Mouse (Mus musculus): Measurements from ENCODE around the gene Fbxl20. TPM values are rescaled to one million over a fixed set of nuclear protein-coding genes. Genes with fewer than 3 reads are reported as not detected.

Fbxl20 gene
- total and polyA plus RNA-seq, 2 experiments = 12.3 to 15.1 TPM

GRCm38 (mm10) chr11:98067255-98067654 is 82.9 kb downstream of the Fbxl20 start:
- 91% methylated on average over 21 of the region's 21 CpGs for WGBS
- H3K4me3 ChIP-seq (ENCODE audit: insufficient read depth, low read depth, low read length) = no peak overlapping the region
- H3K36me3 ChIP-seq (ENCODE audit: control insufficient read depth, insufficient read depth, low read length) = no peaks in the 10 kb centered on the region
- H3K27me3 ChIP-seq (ENCODE audit: control insufficient read depth, insufficient read depth, low read length) = no peaks in the 10 kb centered on the region
- no peak for DNase-seq (ENCODE audit: extremely low read depth, low read depth, low spot score)
- no peaks in the 10 kb centered on the region for H3K79me2 ChIP-seq (ENCODE audit: control insufficient read depth, insufficient read depth, low read length)
- no peaks in the 10 kb centered on the region for H3K4me1 ChIP-seq (ENCODE audit: control insufficient read depth, insufficient read depth, low read length)
- no peak overlapping the region for H3K9ac ChIP-seq (ENCODE audit: low read depth, low read length)
- H3K27ac ChIP-seq (replicated peaks; ENCODE audit: insufficient read depth, low read depth, low read length) = no peak overlapping the region
- TF ChIP-seq CTCF (IDR thresholded peaks at IDR 0.05; ENCODE audit: low read depth, low read length) (no peak), POLR2A (IDR thresholded peaks at IDR 0.05; ENCODE audit: extremely low read depth, insufficient read depth, low read length) (no peak)

DNA sequence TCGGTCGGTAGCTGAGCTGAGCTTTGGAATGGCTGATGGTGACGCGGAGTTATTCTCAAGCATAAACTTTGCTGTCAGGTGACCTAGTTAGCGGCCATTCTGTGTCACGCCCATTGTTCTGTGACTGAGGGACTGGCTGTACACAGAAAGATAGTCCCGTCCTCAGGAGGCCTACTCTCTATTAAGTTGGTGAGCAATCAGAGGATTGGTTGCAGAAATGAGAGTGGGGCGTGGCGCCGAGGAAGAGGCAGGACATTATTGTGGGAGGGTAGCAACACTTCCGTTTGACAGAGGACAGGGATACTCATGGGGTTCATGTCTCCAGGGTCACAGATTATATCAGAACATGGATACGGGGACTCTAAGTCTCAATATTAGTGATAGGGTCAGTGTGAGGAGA is 84.0 kb downstream of the Fbxl20 start:
- no peak for DNase-seq (ENCODE audit: extremely low read depth, low read depth, low spot score)
- 91% methylated on average over 12 of the region's 12 CpGs for WGBS

DNA sequence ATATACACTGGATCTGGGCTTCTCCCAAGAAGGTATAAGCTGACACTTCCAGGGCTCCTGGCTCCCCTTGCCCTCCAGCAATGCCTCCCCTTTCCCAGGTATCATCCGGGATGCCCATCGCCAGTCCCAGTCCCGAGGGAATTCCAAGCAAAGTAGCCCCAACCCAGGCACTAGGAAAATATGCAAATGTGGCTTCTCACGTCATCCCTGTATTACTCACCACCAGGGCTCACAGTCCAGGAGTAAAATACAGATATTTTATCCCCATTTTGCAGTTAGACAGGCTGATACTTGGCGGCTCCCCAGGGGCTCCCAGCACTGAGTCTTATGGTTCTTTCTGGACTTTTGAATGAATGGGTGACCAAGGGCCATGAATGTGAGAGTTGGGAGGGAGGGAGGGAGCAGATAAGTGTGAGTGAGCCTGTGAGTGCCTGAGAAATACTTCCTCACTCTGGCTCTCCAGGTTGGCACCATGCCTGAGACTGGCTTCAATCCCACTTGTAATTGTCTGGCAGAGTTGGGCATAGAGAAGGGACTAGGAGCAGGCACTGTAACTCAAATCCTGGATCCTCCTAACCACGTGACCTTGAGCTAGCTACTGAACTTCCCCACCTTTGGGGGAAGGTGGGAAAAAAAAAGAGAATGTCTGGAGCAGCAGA is 88.2 kb downstream of the Fbxl20 start:
- TF ChIP-seq CTCF (IDR thresholded peaks at IDR 0.05; ENCODE audit: low read depth, low read length) (no peak), POLR2A (IDR thresholded peaks at IDR 0.05; ENCODE audit: extremely low read depth, insufficient read depth, low read length) (no peak)
- Histone ChIP-seq H3K27me3 (ENCODE audit: control insufficient read depth, insufficient read depth, low read length) (no peaks in the 10 kb centered on the region), H3K9ac (ENCODE audit: low read depth, low read length) (no peak overlapping the region), H3K4me1 (ENCODE audit: control insufficient read depth, insufficient read depth, low read length) (no peaks in the 10 kb centered on the region), H3K4me3 (ENCODE audit: insufficient read depth, low read depth, low read length) (no peak overlapping the region), H3K27ac (replicated peaks; ENCODE audit: insufficient read depth, low read depth, low read length) (no peak overlapping the region), H3K79me2 (ENCODE audit: control insufficient read depth, insufficient read depth, low read length) (no peaks in the 10 kb centered on the region), H3K36me3 (ENCODE audit: control insufficient read depth, insufficient read depth, low read length) (no peaks in the 10 kb centered on the region)
- no peak for DNase-seq (ENCODE audit: extremely low read depth, low read depth, low spot score)
- 67% methylated on average over 6 of the region's 6 CpGs for WGBS

More for the DNA sequence above, 84.0 kb downstream of the Fbxl20 start:
- Histone ChIP-seq H3K27me3 (ENCODE audit: control insufficient read depth, insufficient read depth, low read length) (no peaks in the 10 kb centered on the region), H3K36me3 (ENCODE audit: control insufficient read depth, insufficient read depth, low read length) (no peaks in the 10 kb centered on the region), H3K4me3 (ENCODE audit: insufficient read depth, low read depth, low read length) (no peak overlapping the region), H3K4me1 (ENCODE audit: control insufficient read depth, insufficient read depth, low read length) (no peaks in the 10 kb centered on the region), H3K9ac (ENCODE audit: low read depth, low read length) (no peak overlapping the region), H3K79me2 (ENCODE audit: control insufficient read depth, insufficient read depth, low read length) (no peaks in the 10 kb centered on the region), H3K27ac (replicated peaks; ENCODE audit: insufficient read depth, low read depth, low read length) (no peak overlapping the region)
- TF ChIP-seq POLR2A (IDR thresholded peaks at IDR 0.05; ENCODE audit: extremely low read depth, insufficient read depth, low read length) (no peak), CTCF (IDR thresholded peaks at IDR 0.05; ENCODE audit: low read depth, low read length) (no peak)

GRCm38 (mm10) chr11:98061441-98061840 is 88.8 kb downstream of the Fbxl20 start:
- no peaks in the 10 kb centered on the region for H3K79me2 ChIP-seq (ENCODE audit: control insufficient read depth, insufficient read depth, low read length)
- TF ChIP-seq POLR2A (IDR thresholded peaks at IDR 0.05; ENCODE audit: extremely low read depth, insufficient read depth, low read length) = no peak
- TF ChIP-seq CTCF (IDR thresholded peaks at IDR 0.05; ENCODE audit: low read depth, low read length) = no peak
- no peak overlapping the region for H3K9ac ChIP-seq (ENCODE audit: low read depth, low read length)
- no peaks in the 10 kb centered on the region for H3K36me3 ChIP-seq (ENCODE audit: control insufficient read depth, insufficient read depth, low read length)
- H3K4me3 ChIP-seq (ENCODE audit: insufficient read depth, low read depth, low read length) = no peak overlapping the region
- no peak overlapping the region for H3K27ac ChIP-seq (replicated peaks; ENCODE audit: insufficient read depth, low read depth, low read length)
- DNase-seq (ENCODE audit: extremely low read depth, low read depth, low spot score) = no peak
- 83% methylated on average over 3 of the region's 3 CpGs for WGBS
- no peaks in the 10 kb centered on the region for H3K4me1 ChIP-seq (ENCODE audit: control insufficient read depth, insufficient read depth, low read length)
- H3K27me3 ChIP-seq (ENCODE audit: control insufficient read depth, insufficient read depth, low read length) = no peaks in the 10 kb centered on the region

DNA sequence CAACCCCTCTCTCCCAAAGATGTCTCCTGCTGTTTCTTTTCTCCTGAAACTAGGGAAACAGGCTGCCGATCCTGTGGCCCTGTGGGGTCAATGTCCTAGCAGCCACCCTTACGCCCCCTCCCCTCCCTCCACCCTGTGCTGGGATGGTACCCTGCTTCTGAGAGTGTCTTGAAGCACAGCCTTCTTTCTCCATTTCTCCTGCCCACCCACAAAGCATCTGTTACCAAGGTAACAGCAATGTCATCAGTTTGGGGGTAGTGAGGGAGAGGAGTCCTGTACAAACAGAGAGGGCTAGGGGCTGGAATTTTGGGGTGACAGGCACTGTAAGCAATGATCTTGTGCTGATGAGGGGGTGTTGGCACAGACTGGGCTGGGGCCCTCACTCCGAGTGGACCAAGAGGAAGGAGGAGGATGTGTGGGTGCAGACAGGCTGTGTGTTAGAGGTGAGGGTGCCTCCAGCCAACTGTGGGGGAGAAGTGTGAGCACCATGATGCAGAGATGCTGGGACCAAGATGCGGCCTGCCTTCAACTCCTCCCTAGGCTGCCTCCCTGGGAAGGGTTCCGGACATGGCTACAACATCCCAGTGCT is 90.0 kb downstream of the Fbxl20 start:
- 77% methylated on average over 5 of the region's 5 CpGs for WGBS
- 0 out of 2 replicates have a peak, but pooled peaks cover 3% of the 10 kb centered on the region for H3K27me3 ChIP-seq (ENCODE audit: control insufficient read depth, insufficient read depth, low read length)
- H3K27ac ChIP-seq (replicated peaks; ENCODE audit: insufficient read depth, low read depth, low read length) = no peak overlapping the region
- no peaks in the 10 kb centered on the region for H3K36me3 ChIP-seq (ENCODE audit: control insufficient read depth, insufficient read depth, low read length)
- H3K79me2 ChIP-seq (ENCODE audit: control insufficient read depth, insufficient read depth, low read length) = no peaks in the 10 kb centered on the region
- DNase-seq (ENCODE audit: extremely low read depth, low read depth, low spot score) = no peak
- H3K4me3 ChIP-seq (ENCODE audit: insufficient read depth, low read depth, low read length) = no peak overlapping the region
- H3K9ac ChIP-seq (ENCODE audit: low read depth, low read length) = no peak overlapping the region
- H3K4me1 ChIP-seq (ENCODE audit: control insufficient read depth, insufficient read depth, low read length) = no peaks in the 10 kb centered on the region
- TF ChIP-seq CTCF (IDR thresholded peaks at IDR 0.05; ENCODE audit: low read depth, low read length) = no peak
- TF ChIP-seq POLR2A (IDR thresholded peaks at IDR 0.05; ENCODE audit: extremely low read depth, insufficient read depth, low read length) = no peak

DNA sequence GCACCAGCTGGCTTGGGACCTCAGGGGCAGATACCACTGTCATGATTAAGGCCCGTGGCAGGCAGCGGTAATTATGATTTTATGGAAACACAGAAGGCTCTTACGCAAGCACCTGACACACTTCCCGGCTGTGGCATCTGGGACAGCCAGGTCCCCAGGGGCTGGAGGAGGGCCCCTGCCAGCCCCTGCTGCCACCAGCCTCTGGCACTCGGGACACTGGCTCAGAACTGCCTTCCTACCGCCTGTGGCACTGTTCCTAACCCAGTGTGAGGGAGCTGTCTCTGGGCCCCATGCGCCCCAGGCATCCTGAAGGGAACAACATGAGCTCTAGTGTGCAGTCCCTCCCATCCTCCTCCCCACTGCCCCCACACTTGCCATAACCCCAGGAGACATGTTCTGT is 90.5 kb downstream of the Fbxl20 start:
- Histone ChIP-seq H3K36me3 (ENCODE audit: control insufficient read depth, insufficient read depth, low read length) (no peaks in the 10 kb centered on the region), H3K9ac (ENCODE audit: low read depth, low read length) (no peak overlapping the region), H3K27ac (replicated peaks; ENCODE audit: insufficient read depth, low read depth, low read length) (no peak overlapping the region), H3K79me2 (ENCODE audit: control insufficient read depth, insufficient read depth, low read length) (no peaks in the 10 kb centered on the region), H3K27me3 (ENCODE audit: control insufficient read depth, insufficient read depth, low read length) (0 out of 2 replicates have a peak, but pooled peaks cover 3% of the 10 kb centered on the region), H3K4me3 (ENCODE audit: insufficient read depth, low read depth, low read length) (no peak overlapping the region), H3K4me1 (ENCODE audit: control insufficient read depth, insufficient read depth, low read length) (no peaks in the 10 kb centered on the region)
- TF ChIP-seq POLR2A (IDR thresholded peaks at IDR 0.05; ENCODE audit: extremely low read depth, insufficient read depth, low read length) (no peak), CTCF (IDR thresholded peaks at IDR 0.05; ENCODE audit: low read depth, low read length) (no peak)
- WGBS = 70% methylated on average over 7 of the region's 7 CpGs
- DNase-seq (ENCODE audit: extremely low read depth, low read depth, low spot score) = no peak
